Mouse (Mus musculus): ENCODE data around the gene Hspa2. TPM values are rescaled to one million over a fixed set of nuclear protein-coding genes. Genes with fewer than 3 reads are reported as not detected.

Gene Hspa2
- total and polyA plus RNA-seq, 3 experiments, result 3.4 to 5.3 (median 3.8) TPM

GRCm38 (mm10) chr12:76452203-76452602 lies 48.2 kb downstream of the Hspa2 start:
- H3K79me2 ChIP-seq (replicated peaks; ENCODE audit: control insufficient read depth, extremely low read depth, insufficient read depth, poor library complexity, severe bottlenecking), result peaks cover 38% of the 10 kb centered on the region
- H3K27ac ChIP-seq (ENCODE audit: insufficient read depth, low read depth), result no peak overlapping the region
- H3K4me1 ChIP-seq (ENCODE audit: control insufficient read depth in 1 of 2, insufficient read depth in 2 of 2), result peaks cover 0 to 24% of the 10 kb centered on the region in 2 experiments; a peak in 1 of 4 replicates
- H3K4me2 ChIP-seq (ENCODE audit: insufficient read depth, low read depth, poor library complexity, severe bottlenecking), result no peak overlapping the region
- dilution Hi-C loops (cut with MboI; ENCODE audit: extremely low pct_ligation_motif_present, extremely low pct_unique_long_range_greater_than_20kb, low sequenced_read_pairs) (no loop called here), in situ Hi-C loops (cut with MboI; ENCODE audit: low pct_ligation_motif_present, low pct_unique_long_range_greater_than_20kb, low sequenced_read_pairs) (no loop called here)
- H3K4me3 ChIP-seq (replicated peaks in 1 of 3; ENCODE audit: low read depth in 2 of 3, low read length in 2 of 3, poor library complexity in 1 of 3), result no peak overlapping the region
- no peak overlapping the region for H3K9ac ChIP-seq (ENCODE audit: insufficient read depth, low read depth)
- no peaks in the 10 kb centered on the region for H3K27me3 ChIP-seq (replicated peaks)
- H3K36me3 ChIP-seq (replicated peaks in 1 of 2; ENCODE audit: control insufficient read depth in 1 of 2, insufficient read depth in 1 of 2, low read length in 1 of 2), result peaks cover 55 to 87% of the 10 kb centered on the region in 2 experiments
- no peaks in the 10 kb centered on the region for H3K9me3 ChIP-seq (replicated peaks; ENCODE audit: low read length)
- TF ChIP-seq MAX (IDR thresholded peaks at IDR 0.05; ENCODE audit: low read length) (no peak), JUN (IDR thresholded peaks at IDR 0.05; ENCODE audit: insufficient read depth, low read depth, low read length) (no peak), CTCF (conservative IDR thresholded peaks at IDR 0.05 in 1 of 2, IDR thresholded peaks at IDR 0.05 in 1 of 2; ENCODE audit: low read depth in 2 of 2, low read length in 2 of 2) (no peak), MXI1 (IDR thresholded peaks at IDR 0.05; ENCODE audit: low read depth, low read length) (no peak), MEF2A (IDR thresholded peaks at IDR 0.05; ENCODE audit: borderline replicate concordance, low read depth, low read length) (no peak)
- DNase-seq (ENCODE audit: extremely low read depth), result no peak

Other genes starting within 250 kb of the Hspa2 start
- 0.04 TPM in 2 replicates for gene Esr2, start 226.9 kb upstream of the Hspa2 start, total RNA-seq (2012; rRNA removed)
- not detected in 2 replicates for gene Esr2, start 226.9 kb upstream of the Hspa2 start, total RNA-seq (2014; rRNA removed)
- gene Esr2, start 226.9 kb upstream of the Hspa2 start, polyA plus RNA-seq (2012; ENCODE audit: insufficient read length, low read depth), result not detected in 2 replicates
- gene Tex21, start 157.4 kb upstream of the Hspa2 start, total RNA-seq (2012; rRNA removed), result 0.25 and 0.42 TPM in 2 replicates
- 0.11 TPM in 1 of 2 replicates, not detected in the other for gene Tex21, start 157.4 kb upstream of the Hspa2 start, total RNA-seq (2014; rRNA removed)
- gene Tex21, start 157.4 kb upstream of the Hspa2 start, polyA plus RNA-seq (2012; ENCODE audit: insufficient read length, low read depth), result 0.15 and 0.29 TPM in 2 replicates
- 110 and 144 TPM in 2 replicates for gene Mthfd1, start 148.9 kb upstream of the Hspa2 start, total RNA-seq (2012; rRNA removed)
- 112 and 126 TPM in 2 replicates for gene Mthfd1, start 148.9 kb upstream of the Hspa2 start, total RNA-seq (2014; rRNA removed)
- gene Mthfd1, start 148.9 kb upstream of the Hspa2 start, polyA plus RNA-seq (2012; ENCODE audit: insufficient read length, low read depth), result 133 and 140 TPM in 2 replicates
- 0.38 and 0.67 TPM in 2 replicates for gene Akap5, start 79.3 kb upstream of the Hspa2 start, total RNA-seq (2012; rRNA removed)
- 0.27 and 0.32 TPM in 2 replicates for gene Akap5, start 79.3 kb upstream of the Hspa2 start, total RNA-seq (2014; rRNA removed)
- 0.76 and 0.89 TPM in 2 replicates for gene Akap5, start 79.3 kb upstream of the Hspa2 start, polyA plus RNA-seq (2012; ENCODE audit: insufficient read length, low read depth)
- 7.3 TPM in 2 replicates for gene Zbtb25, start 34.6 kb upstream of the Hspa2 start, total RNA-seq (2012; rRNA removed)
- 6.6 and 7.2 TPM in 2 replicates for gene Zbtb25, start 34.6 kb upstream of the Hspa2 start, total RNA-seq (2014; rRNA removed)
- 8.5 and 18.7 TPM in 2 replicates for gene Zbtb25, start 34.6 kb upstream of the Hspa2 start, polyA plus RNA-seq (2012; ENCODE audit: insufficient read length, low read depth)
- 6.4 and 7.5 TPM in 2 replicates for gene Zbtb1, start 33.9 kb upstream of the Hspa2 start, total RNA-seq (2012; rRNA removed)
- 22.0 and 24.9 TPM in 2 replicates for gene Zbtb1, start 33.9 kb upstream of the Hspa2 start, total RNA-seq (2014; rRNA removed)
- gene Zbtb1, start 33.9 kb upstream of the Hspa2 start, polyA plus RNA-seq (2012; ENCODE audit: insufficient read length, low read depth), result 16.0 and 17.1 TPM in 2 replicates
- not detected in 2 replicates for gene Ppp1r36, start 13.4 kb downstream of the Hspa2 start, total RNA-seq (2012; rRNA removed)
- gene Ppp1r36, start 13.4 kb downstream of the Hspa2 start, total RNA-seq (2014; rRNA removed), result not detected in 2 replicates
- not detected in 2 replicates for gene Ppp1r36, start 13.4 kb downstream of the Hspa2 start, polyA plus RNA-seq (2012; ENCODE audit: insufficient read length, low read depth)
- gene Plekhg3, start 126.7 kb downstream of the Hspa2 start, total RNA-seq (2012; rRNA removed), result 4.1 and 6.1 TPM in 2 replicates
- gene Plekhg3, start 126.7 kb downstream of the Hspa2 start, total RNA-seq (2014; rRNA removed), result 0.04 and 0.16 TPM in 2 replicates
- gene Plekhg3, start 126.7 kb downstream of the Hspa2 start, polyA plus RNA-seq (2012; ENCODE audit: insufficient read length, low read depth), result 0.27 and 0.37 TPM in 2 replicates

Data from CH12.LX (cell line).